ENCODE assay signal across 10 mouse cellular contexts in the genomic region with DNA sequence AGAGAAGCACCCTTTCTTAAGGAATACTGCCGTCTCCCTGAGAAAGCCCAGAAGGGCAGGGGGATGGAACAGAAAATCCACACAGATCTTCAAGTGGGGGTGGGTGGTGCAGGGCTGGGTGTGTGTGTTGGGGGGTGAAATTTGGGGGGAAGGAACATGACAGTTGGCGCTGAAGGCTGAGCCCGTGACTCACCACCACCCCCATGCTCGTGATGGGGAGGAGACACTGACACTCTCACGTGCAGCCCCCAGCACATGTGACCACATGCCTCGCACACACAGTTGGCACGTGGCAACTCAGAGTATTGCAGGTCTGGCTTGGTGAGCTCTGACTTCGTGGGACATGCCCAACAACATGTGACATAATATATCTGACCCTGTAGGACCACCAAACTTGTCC. TPM values are rescaled to one million over a fixed set of nuclear protein-coding genes. Genes with fewer than 3 reads are reported as not detected.
DNase-seq lines count a peak whose midpoint lies in the region; ATAC-seq lines count a peak whose summit lies in the region.
"Had no signal": no experiment of that assay in that cellular context is flagged by ENCODE, and none has a peak within 500 bp of the region (broad histone marks: within the 10 kb centered on the region; RNA-seq: fewer than 3 reads in every experiment).

No protein-coding gene starts in this region.

- H3K27ac ChIP-seq in liver, embryonic 11.5 days (ENCODE audit: low read depth, low read length) = peak overlapping the region; percentile 13
- peak overlapping the region; percentile 94; the same call in 1 of the 2 replicates for H3K27ac ChIP-seq in forebrain, embryonic 14.5 days (ENCODE audit: low read depth, low read length)

- no peak for ATAC-seq in liver, embryonic 11.5 days (replicated peaks; ENCODE audit: low FRiP score)
- no peak for ATAC-seq in forebrain, embryonic 14.5 days

- WGBS in liver, embryonic 11.5 days = 85% methylated on average over 8 of the region's 8 CpGs
- WGBS in forebrain, embryonic 14.5 days = 76% methylated on average over 8 of the region's 8 CpGs

- H3K9me3 ChIP-seq in liver, embryonic 11.5 days (ENCODE audit: control insufficient read depth, low read length) = no peaks in the 10 kb centered on the region
- no peaks in the 10 kb centered on the region for H3K9me3 ChIP-seq in forebrain, embryonic 14.5 days (replicated peaks; ENCODE audit: control insufficient read depth, low read length)
- H3K9me3 ChIP-seq: liver, embryonic 15.5 days had no signal

- no peak overlapping the region for H3K4me3 ChIP-seq in liver, embryonic 11.5 days (ENCODE audit: low read depth, low read length)
- H3K4me3 ChIP-seq in forebrain, embryonic 14.5 days (ENCODE audit: low read depth, low read length) = no peak overlapping the region

- H3K4me2 ChIP-seq in liver, embryonic 11.5 days = no peak overlapping the region
- H3K4me2 ChIP-seq in forebrain, embryonic 14.5 days (ENCODE audit: low read length) = no peak overlapping the region

- no peak for DNase-seq in liver, embryonic 11.5 days (ENCODE audit: low spot score)
- no peak for DNase-seq in liver
- DNase-seq in forebrain, embryonic 14.5 days (ENCODE audit: low spot score) = no peak
- DNase-seq in left cerebral cortex, adult 8-10 months (ENCODE audit: low spot score in 2 of 2) = peak; percentile 40 to 84
- peak; percentile 72 to 74 for DNase-seq in right cerebral cortex, adult 2 months (ENCODE audit: low spot score in 2 of 2)
- DNase-seq in kidney, postnatal 14 days = no peak
- no peak for DNase-seq in embryo, embryonic 10.5 days (ENCODE audit: low spot score)
- no peak for DNase-seq in heart, adult 9 months (ENCODE audit: low spot score in 2 of 2)
- DNase-seq: adrenal gland, postnatal 36 days had no signal

- H3K4me1 ChIP-seq in liver, embryonic 11.5 days (replicated peaks; ENCODE audit: control insufficient read depth, insufficient read depth, low read length) = peaks cover 43% of the 10 kb centered on the region
- H3K4me1 ChIP-seq in forebrain, embryonic 14.5 days (ENCODE audit: control insufficient read depth, insufficient read depth, low read length) = peaks cover 48% of the 10 kb centered on the region

- H3K27me3 ChIP-seq in liver, embryonic 11.5 days (replicated peaks; ENCODE audit: control insufficient read depth, insufficient read depth, low read length) = no peaks in the 10 kb centered on the region
- H3K27me3 ChIP-seq in forebrain, embryonic 14.5 days (replicated peaks; ENCODE audit: control insufficient read depth, insufficient read depth, low read length) = no peaks in the 10 kb centered on the region

- no peaks in the 10 kb centered on the region for H3K36me3 ChIP-seq in liver, embryonic 11.5 days (ENCODE audit: control insufficient read depth, insufficient read depth, low read length)
- H3K36me3 ChIP-seq in forebrain, embryonic 14.5 days (ENCODE audit: control insufficient read depth, insufficient read depth, low read length) = no peaks in the 10 kb centered on the region; the same call in 1 of the 2 replicates
- H3K36me3 ChIP-seq: liver, embryonic 15.5 days had no signal

- H3K9ac ChIP-seq in liver, embryonic 11.5 days (ENCODE audit: low read depth, low read length) = no peak overlapping the region
- no peak overlapping the region; the same call in 1 of the 2 replicates for H3K9ac ChIP-seq in forebrain, embryonic 14.5 days (ENCODE audit: low read length)

RNA-seq across cellular contexts. Expression of a gene that starts 1.6 kb away (rescaled TPM):
- polyA plus RNA-seq in liver, embryonic 11.5 days (2014; fragmentation: Nextera tagmentation; extraction: Ambion mirVana) = 22.8 and 23.1 TPM in 2 replicates
- polyA plus RNA-seq in forebrain, embryonic 14.5 days (2014; fragmentation: Nextera tagmentation; extraction: Ambion mirVana) = 18.9 and 28.4 TPM in 2 replicates
- total RNA-seq in left cerebral cortex, adult 8-10 months (2022) = 10 to 100 TPM; 36.8 to 40.0 (median 37.1) TPM

RNA-seq across cellular contexts. Expression of a gene that starts 1.8 kb away (rescaled TPM):
- polyA plus RNA-seq in liver, embryonic 11.5 days (2014; fragmentation: Nextera tagmentation; extraction: Ambion mirVana) = 3.5 and 5.3 TPM in 2 replicates
- 11.2 and 14.2 TPM in 2 replicates for polyA plus RNA-seq in forebrain, embryonic 14.5 days (2014; fragmentation: Nextera tagmentation; extraction: Ambion mirVana)
- total RNA-seq in left cerebral cortex, adult 8-10 months (2022) = 100 to 1,000 TPM; 201 to 224 (median 207) TPM

Comparison
In these comparisons a context has a peak if more than half of its experiments do, and no peak if none do; other contexts are left out.
1. DNase-seq: peak in left cerebral cortex, adult 8-10 months (2 of 2) and right cerebral cortex, adult 2 months (2 of 2); none in liver, embryonic 11.5 days (single experiment), liver (single experiment), forebrain, embryonic 14.5 days (single experiment), kidney, postnatal 14 days (single experiment), embryo, embryonic 10.5 days (single experiment) and heart, adult 9 months (0 of 2).